8 mouse cellular contexts compared by ENCODE assay signal in genomic region chr1:154786243-154786669, GRCm38 (mm10).
DNase-seq lines count a peak whose midpoint lies in the region; ATAC-seq and TF ChIP-seq lines count a peak whose summit lies in the region.

No protein-coding gene starts in this region.

- no peak for TF ChIP-seq EP300 in MEL (IDR thresholded peaks at IDR 0.05; ENCODE audit: low read depth in 1 of 2, low read length in 2 of 2)

- H3K4me3 ChIP-seq in MEL (ENCODE audit: control insufficient read depth in 1 of 2, insufficient read depth in 1 of 2, low read depth in 2 of 2, low read length in 2 of 2), result 0 out of 4 replicates have a peak overlapping the region, but pooled peaks of 1 of the 2 experiments have one; percentile 7
- no peak overlapping the region for H3K4me3 ChIP-seq in cerebellum, adult 2 months (replicated peaks; ENCODE audit: insufficient read depth, low read depth, low read length)
- H3K4me3 ChIP-seq in layer of hippocampus, adult 2 months, result no peak overlapping the region
- no peak overlapping the region for H3K4me3 ChIP-seq in lung, embryonic 14.5 days (ENCODE audit: low read depth, low read length)
- H3K4me3 ChIP-seq in olfactory bulb, adult 2 months (ENCODE audit: insufficient read depth, low read depth, low read length), result no peak overlapping the region

- H3K79me2 ChIP-seq in MEL (ENCODE audit: control insufficient read depth, insufficient read depth, low read length, poor library complexity), result no peaks in the 10 kb centered on the region

- no peaks in the 10 kb centered on the region for H3K4me1 ChIP-seq in MEL (ENCODE audit: control insufficient read depth in 1 of 2, insufficient read depth in 2 of 2, low read length in 2 of 2)
- H3K4me1 ChIP-seq in cerebellum, adult 2 months (ENCODE audit: control insufficient read depth, insufficient read depth, low read length), result peaks cover 40% of the 10 kb centered on the region
- H3K4me1 ChIP-seq in lung, embryonic 14.5 days (ENCODE audit: insufficient read depth), result no peaks in the 10 kb centered on the region
- peaks cover 15% of the 10 kb centered on the region for H3K4me1 ChIP-seq in olfactory bulb, adult 2 months (ENCODE audit: control insufficient read depth, insufficient read depth, low read length)

- DNase-seq in MEL (ENCODE audit: low read depth, low spot score), result peak; percentile 83
- peak; percentile 82 to 87 for DNase-seq in cerebellum, adult 2 months
- DNase-seq in forelimb bud, embryonic 11.5 days (ENCODE audit: low read depth, low spot score), result peak; percentile 90
- DNase-seq in heart, postnatal 4 days, result peak; percentile 85
- peak; percentile 84 to 85 for DNase-seq in layer of hippocampus, adult 2 months (ENCODE audit: low spot score in 2 of 2)
- DNase-seq in lung, embryonic 14.5 days, result peak; percentile 95
- DNase-seq in thymus, adult 18-20 months, result peak; percentile 27 to 59

- no peaks in the 10 kb centered on the region for H3K27me3 ChIP-seq in MEL (ENCODE audit: control insufficient read depth in 1 of 2, insufficient read depth in 2 of 2, low read length in 2 of 2)
- no peaks in the 10 kb centered on the region for H3K27me3 ChIP-seq in cerebellum, adult 2 months (ENCODE audit: control insufficient read depth, insufficient read depth, low read length)
- no peaks in the 10 kb centered on the region for H3K27me3 ChIP-seq in lung, embryonic 14.5 days (ENCODE audit: insufficient read depth, low read length)

- H3K9me3 ChIP-seq in MEL (replicated peaks; ENCODE audit: insufficient read depth, low read length), result no peaks in the 10 kb centered on the region
- no peaks in the 10 kb centered on the region for H3K9me3 ChIP-seq in lung, embryonic 14.5 days (ENCODE audit: low read depth, low read length)

- no peaks in the 10 kb centered on the region; a peak in 1 of 4 replicates for H3K36me3 ChIP-seq in MEL (ENCODE audit: control insufficient read depth in 1 of 2, insufficient read depth in 2 of 2, low read length in 2 of 2)
- H3K36me3 ChIP-seq in lung, embryonic 14.5 days (ENCODE audit: insufficient read depth), result no peaks in the 10 kb centered on the region

- peak; percentile 62 for ATAC-seq in lung, embryonic 14.5 days (ENCODE audit: insufficient read depth)

- TF ChIP-seq RAD21 in MEL (IDR thresholded peaks at IDR 0.05; ENCODE audit: low read depth, low read length), result peak; percentile 78

- H3K27ac ChIP-seq in MEL (ENCODE audit: control insufficient read depth, low read depth, low read length), result no peak overlapping the region
- no peak overlapping the region for H3K27ac ChIP-seq in cerebellum, adult 2 months (ENCODE audit: insufficient read depth, low read length)
- peak overlapping the region; percentile 59 for H3K27ac ChIP-seq in layer of hippocampus, adult 2 months
- H3K27ac ChIP-seq in lung, embryonic 14.5 days (ENCODE audit: low read depth), result no peak overlapping the region
- H3K27ac ChIP-seq in olfactory bulb, adult 2 months (ENCODE audit: insufficient read depth, low read depth, low read length), result no peak overlapping the region

- WGBS in cerebellum, adult 2 months, result 0% methylated on average over 4 of the region's 4 CpGs
- 15% methylated on average over 4 of the region's 4 CpGs for WGBS in lung, embryonic 14.5 days
- 3% methylated on average over 4 of the region's 4 CpGs for WGBS in olfactory bulb, adult 2 months

- TF ChIP-seq CTCF in MEL (IDR thresholded peaks at IDR 0.05 in 2 of 3, conservative IDR thresholded peaks at IDR 0.05 in 1 of 3; ENCODE audit: control insufficient read depth in 1 of 3, insufficient read depth in 1 of 3, low read depth in 2 of 3, low read length in 3 of 3, poor library complexity in 1 of 3, severe bottlenecking in 1 of 3), result peak; percentile 75 to 91 (median 80)
- peak; percentile 98 for TF ChIP-seq CTCF in cerebellum, adult 2 months (IDR thresholded peaks at IDR 0.05; ENCODE audit: borderline replicate concordance, insufficient read depth, low read depth, low read length)
- TF ChIP-seq CTCF in layer of hippocampus, adult 2 months (conservative IDR thresholded peaks at IDR 0.05), result peak; percentile 94
- peak; percentile 98 for TF ChIP-seq CTCF in lung, embryonic 14.5 days (IDR thresholded peaks at IDR 0.05; ENCODE audit: low read depth)
- peak; percentile 58; the same call in 1 of the 2 replicates for TF ChIP-seq CTCF in olfactory bulb, adult 2 months (IDR thresholded peaks at IDR 0.05; ENCODE audit: insufficient read depth, low read depth, low read length)

- no peak for TF ChIP-seq POLR2A in MEL (IDR thresholded peaks at IDR 0.05; ENCODE audit: control insufficient read depth in 1 of 2, insufficient read depth in 1 of 2, low read depth in 1 of 2, low read length in 2 of 2, poor library complexity in 1 of 2)
- TF ChIP-seq POLR2A in cerebellum, adult 2 months (IDR thresholded peaks at IDR 0.05; ENCODE audit: borderline replicate concordance, insufficient read depth, low read length), result no peak
- no peak for TF ChIP-seq POLR2A in olfactory bulb, adult 2 months (IDR thresholded peaks at IDR 0.05; ENCODE audit: insufficient read depth, low read depth, low read length)

- H3K9ac ChIP-seq in MEL (ENCODE audit: control insufficient read depth, low read depth, low read length, poor library complexity, severe bottlenecking), result no peak overlapping the region
- no peak overlapping the region for H3K9ac ChIP-seq in lung, embryonic 14.5 days

- peak overlapping the region; percentile 20; the same call in 1 of the 2 replicates for H3K4me2 ChIP-seq in lung, embryonic 14.5 days

TF ChIP-seq in MEL, 35 proteins besides CTCF, POLR2A, EP300 and RAD21:
- 0 out of 2 replicates have a peak, but pooled peaks have one; percentile 34 for TF ChIP-seq TBP (IDR thresholded peaks at IDR 0.05; ENCODE audit: low read depth, low read length)
- TF ChIP-seq NRF1 (IDR thresholded peaks at IDR 0.05; ENCODE audit: insufficient read depth, low read depth, low read length, poor library complexity, severe bottlenecking), result no peak
- peak; percentile 53; the same call in 1 of the 2 replicates for TF ChIP-seq ZC3H11A (IDR thresholded peaks at IDR 0.05; ENCODE audit: low read depth, low read length)
- TF ChIP-seq SMC3 (IDR thresholded peaks at IDR 0.05; ENCODE audit: low read depth, low read length), result peak; percentile 80

Comparison
In these comparisons a context has a peak if more than half of its experiments do, and no peak if none do; other contexts are left out.
1. DNase-seq: peak in every context shown above with its lines; median percentile 95 in lung, embryonic 14.5 days; 90 in forelimb bud, embryonic 11.5 days; 85 in heart, postnatal 4 days; 84 in cerebellum, adult 2 months; 84 in layer of hippocampus, adult 2 months; 83 in MEL; 43 in thymus, adult 18-20 months.